Mouse (Mus musculus): ENCODE measurements around the gene Col9a1. TPM values are rescaled to one million over a fixed set of nuclear protein-coding genes. Genes with fewer than 3 reads are reported as not detected.
A peak's percentile ranks its signal among the peaks of the same experiment; 100 is the strongest.

The Col9a1 gene
- polyA plus RNA-seq, 1 experiment from 2014 or later, result 109 TPM

DNA sequence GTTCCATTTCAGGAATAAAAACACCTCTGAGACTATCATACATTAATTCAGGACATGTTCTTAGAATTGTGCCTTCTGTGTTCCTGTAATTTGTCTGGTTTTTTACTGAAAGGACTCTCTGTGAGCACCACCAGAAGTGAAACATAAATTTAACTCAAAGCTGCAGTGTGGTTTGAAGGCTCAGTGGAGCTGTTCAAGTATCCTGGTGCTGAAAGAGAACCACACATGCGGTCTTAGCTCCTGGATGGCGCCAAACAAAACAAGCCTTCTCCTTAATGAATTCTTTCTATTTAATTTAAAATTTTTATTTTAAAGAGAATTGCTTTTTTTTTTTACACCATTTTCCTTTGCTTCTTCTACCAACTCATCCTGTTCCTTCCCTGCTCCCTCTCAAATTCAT is 2.4 kb downstream of the Col9a1 start:
- DNase-seq (ENCODE audit: low spot score), result peak; percentile 14
- Histone ChIP-seq H3K4me3 (no peak overlapping the region), H3K9me3 (no peaks in the 10 kb centered on the region), H3K27ac (replicated peaks) (no peak overlapping the region), H3K27me3 (replicated peaks; ENCODE audit: low read depth, poor library complexity, severe bottlenecking) (no peaks in the 10 kb centered on the region), H3K36me3 (replicated peaks) (no peaks in the 10 kb centered on the region), H3K4me1 (no peaks in the 10 kb centered on the region)
- WGBS, result 82% methylated on average over 2 of the region's 2 CpGs

DNA sequence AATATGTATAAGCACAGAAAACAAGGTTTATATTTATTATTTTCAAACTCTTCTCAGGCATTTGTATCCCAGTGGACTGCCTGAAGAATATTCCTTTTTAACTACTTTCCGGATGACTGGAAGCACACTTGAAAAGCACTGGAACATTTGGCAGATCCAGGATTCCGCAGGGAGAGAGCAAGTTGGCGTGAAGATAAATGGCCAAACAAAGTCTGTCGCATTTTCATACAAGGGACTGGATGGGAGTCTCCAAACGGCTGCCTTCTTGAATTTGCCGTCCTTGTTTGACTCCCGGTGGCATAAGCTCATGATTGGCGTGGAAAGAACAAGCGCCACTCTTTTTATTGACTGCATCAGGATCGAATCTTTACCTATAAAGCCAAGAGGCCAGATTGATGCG is 7.6 kb downstream of the Col9a1 start:
- 89% methylated on average over 11 of the region's 11 CpGs for WGBS

DNA sequence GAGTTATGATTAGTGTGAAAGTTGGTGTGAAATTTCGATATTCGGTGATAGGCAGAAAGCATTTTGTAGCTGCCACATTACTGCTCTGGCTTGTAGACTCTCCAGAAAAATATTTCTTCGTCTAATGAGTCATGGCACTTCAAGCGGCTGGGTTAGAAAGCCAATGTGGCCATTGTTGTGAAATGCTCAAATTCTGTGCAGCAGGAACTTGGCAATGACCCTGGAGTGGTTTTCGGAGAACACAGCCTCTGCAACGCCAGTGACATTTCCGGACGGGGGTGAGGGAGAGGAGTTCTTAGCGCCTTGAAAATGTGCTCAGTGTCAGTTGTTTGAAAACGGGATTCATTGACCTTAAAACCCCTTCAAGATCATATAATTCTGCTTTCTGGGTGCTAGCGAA is 9.6 kb downstream of the Col9a1 start:
- Histone ChIP-seq H3K4me1 (no peaks in the 10 kb centered on the region), H3K27ac (replicated peaks) (no peak overlapping the region), H3K9me3 (no peaks in the 10 kb centered on the region), H3K27me3 (replicated peaks; ENCODE audit: low read depth, poor library complexity, severe bottlenecking) (no peaks in the 10 kb centered on the region), H3K4me3 (no peak overlapping the region), H3K36me3 (replicated peaks) (no peaks in the 10 kb centered on the region)
- 84% methylated on average over 11 of the region's 11 CpGs for WGBS
- DNase-seq (ENCODE audit: low spot score), result no peak

More for the DNA sequence above, 7.6 kb downstream of the Col9a1 start:
- no peak overlapping the region for H3K4me3 ChIP-seq
- H3K36me3 ChIP-seq (replicated peaks), result no peaks in the 10 kb centered on the region
- H3K27me3 ChIP-seq (replicated peaks; ENCODE audit: low read depth, poor library complexity, severe bottlenecking), result no peaks in the 10 kb centered on the region
- DNase-seq (ENCODE audit: low spot score), result no peak
- no peak overlapping the region for H3K27ac ChIP-seq (replicated peaks)
- no peaks in the 10 kb centered on the region for H3K4me1 ChIP-seq
- no peaks in the 10 kb centered on the region for H3K9me3 ChIP-seq

DNA sequence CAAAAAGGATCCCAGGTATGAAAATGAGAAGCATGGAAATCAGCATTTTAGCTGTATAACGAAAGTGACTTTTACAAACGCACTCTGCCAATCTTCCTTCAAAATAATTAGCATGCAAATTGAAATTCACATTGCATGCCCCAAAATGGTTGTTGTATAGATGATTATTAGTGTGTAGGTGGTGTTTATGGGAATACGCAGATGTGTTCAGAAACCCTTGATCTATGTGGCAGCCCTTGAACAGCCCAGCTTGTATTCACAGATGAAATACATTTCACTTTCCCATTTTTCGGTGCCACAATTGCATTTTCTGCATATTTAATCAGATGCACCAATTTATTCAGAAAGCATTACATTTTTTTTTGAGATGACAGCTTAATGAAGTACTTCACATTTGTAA is 14.3 kb downstream of the Col9a1 start:
- Histone ChIP-seq H3K27me3 (replicated peaks; ENCODE audit: low read depth, poor library complexity, severe bottlenecking) (no peaks in the 10 kb centered on the region), H3K36me3 (replicated peaks) (no peaks in the 10 kb centered on the region), H3K9me3 (no peaks in the 10 kb centered on the region), H3K4me3 (no peak overlapping the region), H3K4me1 (peaks cover 28% of the 10 kb centered on the region), H3K27ac (replicated peaks) (no peak overlapping the region)
- no peak for DNase-seq (ENCODE audit: low spot score)
- WGBS, result 94% methylated on average over 4 of the region's 4 CpGs

DNA sequence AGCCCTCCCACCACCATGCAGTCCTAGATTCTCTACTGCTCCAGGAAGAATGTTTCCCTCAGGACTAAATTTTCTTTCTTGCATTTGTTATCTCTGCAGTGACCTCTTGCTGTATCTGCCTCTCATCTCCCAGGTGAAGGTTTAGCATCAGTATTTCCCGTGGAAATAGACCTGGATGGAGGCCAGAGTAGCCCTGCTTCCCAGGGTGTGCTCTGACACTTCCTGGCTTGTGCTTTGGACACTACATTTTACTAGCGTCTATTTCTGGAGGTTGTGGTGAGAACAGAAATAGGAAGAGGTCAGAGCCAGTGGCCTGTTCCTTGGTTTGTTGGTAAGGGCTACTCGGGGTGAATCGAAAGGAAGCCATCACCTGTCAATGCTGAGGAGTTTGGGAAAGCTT is 16.7 kb downstream of the Col9a1 start:
- Histone ChIP-seq H3K36me3 (replicated peaks) (no peaks in the 10 kb centered on the region), H3K27ac (replicated peaks) (no peak overlapping the region; the same call in 1 of the 2 replicates), H3K9me3 (no peaks in the 10 kb centered on the region), H3K27me3 (replicated peaks; ENCODE audit: low read depth, poor library complexity, severe bottlenecking) (no peaks in the 10 kb centered on the region), H3K4me1 (peaks cover 44% of the 10 kb centered on the region), H3K4me3 (no peak overlapping the region; the same call in 1 of the 2 replicates)
- WGBS, result 54% methylated on average over 4 of the region's 4 CpGs
- no peak for DNase-seq (ENCODE audit: low spot score)

DNA sequence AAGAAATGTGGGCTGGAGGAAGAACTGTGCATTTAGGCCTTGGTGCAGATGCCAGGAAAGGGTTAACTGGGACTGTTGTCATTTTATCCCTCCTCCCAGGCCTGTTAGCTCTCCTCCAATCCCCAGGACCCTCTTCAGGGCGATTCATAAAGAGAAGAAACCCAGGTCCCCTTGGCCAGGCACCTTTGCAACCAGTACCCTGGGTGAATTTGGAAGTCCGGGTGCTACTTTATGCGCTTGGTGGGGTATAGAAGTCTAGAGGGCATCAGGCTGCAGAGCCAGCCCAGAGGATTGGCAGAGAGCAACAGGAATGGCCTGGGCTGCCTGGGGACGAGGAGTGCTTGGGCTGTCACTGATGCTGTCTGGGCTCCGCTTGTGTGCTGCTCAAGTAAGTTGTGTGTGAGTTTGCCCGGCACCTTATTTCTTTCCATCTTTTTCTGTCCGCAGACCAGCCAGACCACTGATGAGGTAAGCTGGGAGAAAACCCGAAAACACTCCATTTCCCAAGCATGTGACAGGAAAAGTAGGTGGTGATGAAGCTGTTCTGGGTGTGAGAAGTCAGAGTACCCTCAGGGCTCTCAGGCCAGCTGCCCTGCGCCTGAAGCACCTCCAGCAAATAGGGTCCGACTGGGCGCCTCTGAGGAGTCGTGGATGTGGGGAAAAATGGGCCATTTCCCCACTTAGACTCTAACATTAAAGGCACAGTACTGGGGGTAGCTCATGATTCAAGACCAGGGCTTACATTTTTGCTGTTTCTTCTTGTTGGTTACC is 17.8 kb downstream of the Col9a1 start:
- Histone ChIP-seq H3K27ac (replicated peaks) (peak overlapping the region; percentile 87), H3K36me3 (replicated peaks) (no peaks in the 10 kb centered on the region), H3K4me1 (peaks cover 44% of the 10 kb centered on the region), H3K4me3 (peak overlapping the region; percentile 63), H3K27me3 (replicated peaks; ENCODE audit: low read depth, poor library complexity, severe bottlenecking) (no peaks in the 10 kb centered on the region), H3K9me3 (no peaks in the 10 kb centered on the region)
- peak; percentile 63 for DNase-seq (ENCODE audit: low spot score)
- 20% methylated on average over 12 of the region's 12 CpGs for WGBS

DNA sequence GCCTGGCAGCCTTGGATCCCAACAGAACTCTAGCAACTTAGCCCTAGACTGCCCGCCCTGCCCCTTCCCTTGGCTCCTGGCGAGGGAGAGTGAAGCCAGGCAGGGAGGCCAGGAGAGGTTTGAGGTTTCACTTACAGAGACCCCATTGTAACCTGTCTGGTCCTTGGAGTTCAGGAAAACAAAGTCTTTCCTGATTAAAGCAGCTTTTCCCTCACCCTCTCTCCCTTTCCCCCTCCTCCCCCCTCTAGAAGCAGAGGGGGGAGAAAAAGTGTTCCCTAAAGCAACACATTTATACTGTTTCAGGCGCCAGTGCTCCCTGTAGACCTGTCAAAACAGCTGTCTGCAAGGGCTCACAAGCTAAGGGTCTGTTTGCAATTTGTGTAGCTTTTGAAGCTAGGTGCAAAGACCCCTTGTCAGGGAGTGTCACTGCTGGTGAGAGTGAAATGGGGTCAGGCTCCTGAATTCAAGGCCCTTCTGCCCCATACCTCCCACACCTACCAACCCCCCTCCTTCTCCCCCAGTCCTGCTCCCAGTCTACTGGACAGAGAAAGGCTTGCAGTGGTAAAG is 18.6 kb downstream of the Col9a1 start:
- Histone ChIP-seq H3K36me3 (replicated peaks) (no peaks in the 10 kb centered on the region), H3K27ac (replicated peaks) (peak overlapping the region; percentile 87), H3K9me3 (no peaks in the 10 kb centered on the region), H3K4me1 (peaks cover 44% of the 10 kb centered on the region), H3K4me3 (peak overlapping the region; percentile 63), H3K27me3 (replicated peaks; ENCODE audit: low read depth, poor library complexity, severe bottlenecking) (no peaks in the 10 kb centered on the region)
- peak; percentile 82 for DNase-seq (ENCODE audit: low spot score)
- 6% methylated on average over 3 of the region's 3 CpGs for WGBS

DNA sequence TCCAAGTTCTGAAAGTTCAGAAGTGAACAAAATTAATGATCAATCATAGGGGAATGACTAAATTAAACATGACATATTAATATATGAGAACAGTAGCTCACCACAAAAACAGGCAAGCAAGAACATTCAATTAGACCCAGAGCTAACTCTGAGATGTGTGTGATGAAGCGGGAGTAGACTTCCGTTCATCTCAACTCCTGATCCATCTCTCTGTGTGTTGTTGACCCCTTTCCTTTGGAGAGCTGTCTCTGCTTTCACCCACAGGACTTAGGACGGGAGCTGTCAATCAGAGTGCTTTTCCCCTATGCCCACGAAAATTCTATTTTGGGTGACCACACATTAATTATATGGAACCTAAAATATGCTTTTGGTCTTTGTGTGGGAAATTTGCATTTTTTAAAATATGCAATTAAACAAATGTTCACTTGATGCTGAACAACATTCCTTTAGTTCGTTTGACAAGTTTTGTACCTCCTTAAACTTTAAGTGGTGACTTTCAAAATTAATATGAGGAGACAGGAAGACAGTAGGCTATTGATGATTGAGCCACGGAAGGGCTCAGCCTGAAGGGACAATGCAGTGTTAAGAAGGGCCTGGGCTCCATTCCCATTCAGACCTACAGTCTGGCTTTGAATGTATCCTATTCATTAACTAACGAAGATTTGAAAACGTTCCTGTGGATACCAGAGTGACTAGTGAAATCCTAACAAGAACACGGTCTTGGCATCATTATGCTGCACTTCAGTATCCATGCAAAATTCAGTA is 34.4 kb downstream of the Col9a1 start:
- Histone ChIP-seq H3K36me3 (replicated peaks) (peaks cover 36% of the 10 kb centered on the region), H3K4me1 (no peaks in the 10 kb centered on the region), H3K9me3 (no peaks in the 10 kb centered on the region), H3K27ac (replicated peaks) (no peak overlapping the region), H3K27me3 (replicated peaks; ENCODE audit: low read depth, poor library complexity, severe bottlenecking) (no peaks in the 10 kb centered on the region), H3K4me3 (no peak overlapping the region)
- 48% methylated on average over 9 of the region's 9 CpGs for WGBS
- DNase-seq (ENCODE audit: low spot score), result no peak

DNA sequence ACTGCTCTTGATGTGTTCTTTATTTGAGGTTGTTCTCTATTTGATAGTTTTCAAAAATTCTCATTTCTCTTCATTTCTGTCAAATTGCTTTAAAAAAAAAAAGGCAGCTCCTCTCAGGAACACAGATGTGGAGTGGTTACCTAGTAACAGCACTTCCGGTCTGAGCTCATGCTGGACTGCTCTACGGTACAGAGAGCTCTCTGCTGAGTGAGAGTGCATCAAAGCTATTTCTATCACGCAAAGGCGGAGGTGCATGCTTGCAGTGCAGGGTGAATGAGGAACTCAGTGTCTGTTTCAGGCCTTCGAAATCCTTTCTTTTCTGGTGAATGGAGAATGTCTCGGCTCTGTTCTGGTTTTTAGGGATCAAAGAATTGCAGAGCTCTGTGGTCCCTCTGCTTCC is 41.6 kb downstream of the Col9a1 start:
- 49% methylated on average over 6 of the region's 6 CpGs for WGBS
- peaks cover 8% of the 10 kb centered on the region for H3K4me1 ChIP-seq
- no peak overlapping the region for H3K27ac ChIP-seq (replicated peaks)
- H3K36me3 ChIP-seq (replicated peaks), result peaks cover 22% of the 10 kb centered on the region
- no peaks in the 10 kb centered on the region for H3K27me3 ChIP-seq (replicated peaks; ENCODE audit: low read depth, poor library complexity, severe bottlenecking)
- peak; percentile 17 for DNase-seq (ENCODE audit: low spot score)
- H3K9me3 ChIP-seq, result no peaks in the 10 kb centered on the region
- H3K4me3 ChIP-seq, result no peak overlapping the region

DNA sequence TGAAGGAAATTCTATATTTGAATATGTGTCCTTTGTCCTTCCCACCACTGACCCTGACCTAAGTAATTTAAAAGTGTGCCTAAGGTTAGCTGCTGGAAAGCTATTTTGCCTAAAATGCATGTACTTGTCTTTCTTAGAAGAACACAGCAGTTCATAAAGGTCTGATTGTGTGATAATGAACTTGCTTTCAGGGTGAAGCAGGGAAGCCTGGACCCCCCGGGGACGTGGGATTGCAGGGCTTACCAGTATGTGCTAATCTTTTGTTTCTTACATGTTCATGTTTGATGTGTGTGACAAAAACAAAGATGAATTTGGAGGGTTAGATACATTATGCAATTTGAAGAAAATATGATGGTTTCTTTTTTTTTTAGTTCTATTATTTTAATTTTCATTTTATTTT is 44.8 kb downstream of the Col9a1 start:
- Histone ChIP-seq H3K27me3 (replicated peaks; ENCODE audit: low read depth, poor library complexity, severe bottlenecking) (no peaks in the 10 kb centered on the region), H3K4me3 (no peak overlapping the region), H3K9me3 (no peaks in the 10 kb centered on the region), H3K36me3 (replicated peaks) (peaks cover 36% of the 10 kb centered on the region), H3K27ac (replicated peaks) (no peak overlapping the region), H3K4me1 (peaks cover 12% of the 10 kb centered on the region)
- WGBS, result 84% methylated on average over 2 of the region's 2 CpGs
- DNase-seq (ENCODE audit: low spot score), result no peak

DNA sequence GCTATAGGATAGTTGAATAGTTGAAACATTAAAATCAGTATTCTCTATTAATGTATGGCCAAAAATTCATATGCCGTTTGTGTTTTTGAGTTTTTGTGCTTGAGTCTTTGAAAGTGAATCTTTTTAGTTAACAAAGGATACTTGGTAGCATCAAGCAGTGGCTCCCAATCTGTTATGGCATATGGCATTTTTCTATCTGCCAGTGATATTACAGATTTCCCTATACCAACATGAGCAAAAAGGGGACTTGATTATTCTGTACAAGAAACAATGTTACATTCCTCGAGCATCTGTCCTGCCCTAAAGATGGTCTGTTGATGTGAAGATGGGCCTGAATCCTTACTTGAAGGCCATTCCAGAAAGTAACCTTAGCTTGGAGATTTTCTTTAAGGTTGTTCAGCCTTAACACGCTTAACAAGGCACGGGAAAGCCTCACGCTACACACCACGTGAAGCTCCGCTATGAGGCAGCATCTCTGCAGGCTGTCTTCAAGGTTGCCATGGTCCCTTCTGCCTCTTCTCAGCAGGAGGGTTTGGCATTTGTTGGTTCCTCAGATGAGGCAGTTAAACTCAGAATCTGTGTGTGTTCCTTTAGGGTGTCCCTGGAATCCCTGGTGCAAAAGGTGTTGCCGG is 45.7 kb downstream of the Col9a1 start:
- Histone ChIP-seq H3K4me3 (no peak overlapping the region), H3K9me3 (no peaks in the 10 kb centered on the region), H3K27ac (replicated peaks) (no peak overlapping the region), H3K27me3 (replicated peaks; ENCODE audit: low read depth, poor library complexity, severe bottlenecking) (no peaks in the 10 kb centered on the region), H3K4me1 (peaks cover 12% of the 10 kb centered on the region), H3K36me3 (replicated peaks) (peaks cover 37% of the 10 kb centered on the region)
- no peak for DNase-seq (ENCODE audit: low spot score)
- WGBS, result 87% methylated on average over 8 of the region's 8 CpGs

DNA sequence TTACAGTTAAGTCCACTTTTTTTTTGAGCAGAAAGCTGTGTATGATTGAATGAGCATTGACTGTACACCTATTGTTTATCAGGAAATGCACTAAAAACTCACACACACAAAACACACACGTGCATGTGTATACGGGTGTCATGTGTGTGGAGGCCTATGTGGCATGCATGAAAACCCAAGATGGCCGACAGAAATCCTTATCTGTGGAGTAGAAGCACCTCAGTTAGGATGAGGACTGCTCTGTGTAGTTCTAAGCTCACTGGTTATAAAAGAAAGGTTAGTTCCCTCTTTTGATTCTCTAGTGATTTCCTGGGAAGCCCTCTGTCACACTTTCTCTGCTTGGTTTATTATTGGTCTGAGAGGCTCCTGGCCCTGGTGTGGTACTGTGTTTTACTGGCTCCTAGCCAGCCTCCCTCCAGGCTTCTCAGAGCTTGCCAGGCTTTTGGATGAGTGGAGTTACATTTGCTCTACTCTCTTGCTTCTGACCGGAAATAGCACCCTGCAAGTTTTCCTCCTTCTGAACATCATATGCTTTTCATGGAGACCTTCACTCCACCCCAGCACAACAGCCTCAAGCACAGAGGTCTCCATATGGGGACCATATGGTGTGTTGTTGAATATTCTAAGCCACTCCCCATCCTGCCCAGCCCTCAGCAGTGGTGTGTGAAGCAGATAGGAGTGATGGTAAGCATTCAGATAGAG is 48.6 kb downstream of the Col9a1 start:
- H3K27ac ChIP-seq (replicated peaks), result peak overlapping the region; percentile 37; the same call in 1 of the 2 replicates
- DNase-seq (ENCODE audit: low spot score), result peak; percentile 43

More for the DNA sequence above, 48.6 kb downstream of the Col9a1 start:
- Histone ChIP-seq H3K4me1 (peaks cover 18% of the 10 kb centered on the region), H3K36me3 (replicated peaks) (peaks cover 37% of the 10 kb centered on the region), H3K9me3 (no peaks in the 10 kb centered on the region), H3K4me3 (no peak overlapping the region), H3K27me3 (replicated peaks; ENCODE audit: low read depth, poor library complexity, severe bottlenecking) (no peaks in the 10 kb centered on the region)
- WGBS, result 77% methylated on average over 4 of the region's 4 CpGs
